Mouse (Mus musculus): ENCODE results near the gene Birc5.

Gene Birc5

GRCm38 (mm10) chr11:117846640-117847039 lies 2.4 kb upstream of the Birc5 start:
- in situ Hi-C loops (cut with MboI; ENCODE audit: low pct_unique_long_range_greater_than_20kb in 1 of 2, low sequenced_read_pairs in 2 of 2, unreplicated experiment in 1 of 2), result no loop called here

- in situ Hi-C loops (cut with MboI; ENCODE audit: low pct_unique_long_range_greater_than_20kb in 1 of 2, low sequenced_read_pairs in 2 of 2, unreplicated experiment in 1 of 2), result no loop called here
Observed at GRCm38 (mm10) chr11:117847593-117848215, 1.3 kb upstream of the Birc5 start.

GRCm38 (mm10) chr11:117848271-117848984 lies 623 bp upstream of the Birc5 start:
- in situ Hi-C loops (cut with MboI; ENCODE audit: low pct_unique_long_range_greater_than_20kb in 1 of 2, low sequenced_read_pairs in 2 of 2, unreplicated experiment in 1 of 2), result no loop called here

- in situ Hi-C loops (cut with MboI; ENCODE audit: low pct_unique_long_range_greater_than_20kb in 1 of 2, low sequenced_read_pairs in 2 of 2, unreplicated experiment in 1 of 2), result no loop called here
Observed at GRCm38 (mm10) chr11:117852875-117853274, 3.8 kb downstream of the Birc5 start.

- in situ Hi-C loops (cut with MboI; ENCODE audit: low pct_unique_long_range_greater_than_20kb in 1 of 2, low sequenced_read_pairs in 2 of 2, unreplicated experiment in 1 of 2), result no loop called here
Observed at GRCm38 (mm10) chr11:117854241-117854640, 5.2 kb downstream of the Birc5 start.

GRCm38 (mm10) chr11:117855360-117855759 lies 6.3 kb downstream of the Birc5 start:
- in situ Hi-C loops (cut with MboI; ENCODE audit: low pct_unique_long_range_greater_than_20kb in 1 of 2, low sequenced_read_pairs in 2 of 2, unreplicated experiment in 1 of 2), result no loop called here

- in situ Hi-C loops (cut with MboI; ENCODE audit: low pct_unique_long_range_greater_than_20kb in 1 of 2, low sequenced_read_pairs in 2 of 2, unreplicated experiment in 1 of 2), result no loop called here
Observed at GRCm38 (mm10) chr11:117855975-117856374, 6.9 kb downstream of the Birc5 start.

- in situ Hi-C loops (cut with MboI; ENCODE audit: low pct_unique_long_range_greater_than_20kb in 1 of 2, low sequenced_read_pairs in 2 of 2, unreplicated experiment in 1 of 2), result no loop called here
Observed at GRCm38 (mm10) chr11:117857462-117857861, 8.4 kb downstream of the Birc5 start.

- in situ Hi-C loops (cut with MboI; ENCODE audit: low pct_unique_long_range_greater_than_20kb in 1 of 2, low sequenced_read_pairs in 2 of 2, unreplicated experiment in 1 of 2), result no loop called here
Observed at GRCm38 (mm10) chr11:117858392-117858791, 9.3 kb downstream of the Birc5 start.

GRCm38 (mm10) chr11:117860601-117861000 lies 11.6 kb downstream of the Birc5 start, which contains the start of gene Tmem235:
TSS of gene Tmem235 (plus strand) at chr11:117860752.
- in situ Hi-C loops (cut with MboI; ENCODE audit: low pct_unique_long_range_greater_than_20kb in 1 of 2, low sequenced_read_pairs in 2 of 2, unreplicated experiment in 1 of 2), result no loop called here

GRCm38 (mm10) chr11:117863174-117863856 lies 14.3 kb downstream of the Birc5 start:
- in situ Hi-C loops (cut with MboI; ENCODE audit: low pct_unique_long_range_greater_than_20kb in 1 of 2, low sequenced_read_pairs in 2 of 2, unreplicated experiment in 1 of 2), result no loop called here

GRCm38 (mm10) chr11:117864805-117865204 lies 15.8 kb downstream of the Birc5 start:
- in situ Hi-C loops (cut with MboI; ENCODE audit: low pct_unique_long_range_greater_than_20kb in 1 of 2, low sequenced_read_pairs in 2 of 2, unreplicated experiment in 1 of 2), result no loop called here

GRCm38 (mm10) chr11:117865988-117866387 lies 16.9 kb downstream of the Birc5 start:
- in situ Hi-C loops (cut with MboI; ENCODE audit: low pct_unique_long_range_greater_than_20kb in 1 of 2, low sequenced_read_pairs in 2 of 2, unreplicated experiment in 1 of 2), result no loop called here

- in situ Hi-C loops (cut with MboI; ENCODE audit: low pct_unique_long_range_greater_than_20kb in 1 of 2, low sequenced_read_pairs in 2 of 2, unreplicated experiment in 1 of 2), result loop anchor here (5.0 to 10.0 kb wide), 2 partner anchors 154 to 221 kb away; no protein-coding TSS in a partner anchor
Observed at GRCm38 (mm10) chr11:117870688-117871365, 21.8 kb downstream of the Birc5 start.

GRCm38 (mm10) chr11:117871376-117871775 lies 22.3 kb downstream of the Birc5 start:
- in situ Hi-C loops (cut with MboI; ENCODE audit: low pct_unique_long_range_greater_than_20kb in 1 of 2, low sequenced_read_pairs in 2 of 2, unreplicated experiment in 1 of 2), result loop anchor here (5.0 to 10.0 kb wide), 2 partner anchors 153 to 221 kb away; no protein-coding TSS in a partner anchor

GRCm38 (mm10) chr11:117871911-117872584 lies 23.0 kb downstream of the Birc5 start:
- in situ Hi-C loops (cut with MboI; ENCODE audit: low pct_unique_long_range_greater_than_20kb in 1 of 2, low sequenced_read_pairs in 2 of 2, unreplicated experiment in 1 of 2), result loop anchor here (5.0 to 10.0 kb wide), 2 partner anchors 153 to 220 kb away; no protein-coding TSS in a partner anchor

GRCm38 (mm10) chr11:117872861-117873608 lies 24.0 kb downstream of the Birc5 start, which contains the start of gene Tha1:
TSS of gene Tha1 (minus strand) at chr11:117873481.
- in situ Hi-C loops (cut with MboI; ENCODE audit: low pct_unique_long_range_greater_than_20kb in 1 of 2, low sequenced_read_pairs in 2 of 2, unreplicated experiment in 1 of 2), result loop anchor here (5.0 to 10.0 kb wide), 2 partner anchors 152 to 219 kb away; no protein-coding TSS in a partner anchor
